Mouse (Mus musculus) liver, adult 2 months (tissue): ENCODE data around the gene P4htm. TPM values are rescaled to one million over a fixed set of nuclear protein-coding genes. Genes with fewer than 3 reads are reported as not detected.

Source experiments
- DNase-seq: peaks from one replicate; pipeline ENCODE4 v3.0.0-alpha.2; 2011; ENCODE audit warnings: low read depth, low spot score; ENCODE audit errors: extremely low read depth
- H3K27ac ChIP-seq: fragments of 200-500 bp; replicated peaks from 2 replicates; pipeline ENCODE4 v1.5.1; 2012; ENCODE audit warnings: low read depth, mild to moderate bottlenecking, control low read depth, inconsistent platforms, low read length; ENCODE audit not compliant: insufficient read depth
- H3K27me3 ChIP-seq: fragments of 200-500 bp; 2 replicates; pipeline ENCODE4 v1.6.1; 2012; ENCODE audit warnings: mild to moderate bottlenecking, moderate library complexity, low read length, inconsistent platforms; ENCODE audit not compliant: control insufficient read depth, insufficient read depth
- H3K36me3 ChIP-seq: fragments of 200-500 bp; 2 replicates; pipeline ENCODE4 v1.6.1; 2012; ENCODE audit warnings: low read length, inconsistent platforms; ENCODE audit not compliant: control insufficient read depth, insufficient read depth
- H3K4me1 ChIP-seq: fragments of 200-500 bp; 2 replicates; pipeline ENCODE4 v1.6.1; 2011; ENCODE audit warnings: low read length; ENCODE audit not compliant: control insufficient read depth, insufficient read depth
- H3K4me3 ChIP-seq: fragments of 200-500 bp; 2 replicates; pipeline ENCODE4 v1.5.1; 2011; ENCODE audit warnings: low read depth, mild to moderate bottlenecking, control low read depth, low read length, moderate library complexity; ENCODE audit not compliant: insufficient read depth
- H3K79me2 ChIP-seq: fragments of 200-500 bp; 2 replicates; pipeline ENCODE4 v1.6.1; 2012; ENCODE audit warnings: inconsistent platforms, mild to moderate bottlenecking, low read length, moderate library complexity; ENCODE audit not compliant: control insufficient read depth, insufficient read depth
- H3K9ac ChIP-seq: fragments of 200-500 bp; 2 replicates; pipeline ENCODE4 v1.6.1; 2012; ENCODE audit warnings: low read depth, mild to moderate bottlenecking, control low read depth, inconsistent platforms, low read length
- CTCF ChIP-seq: fragments of 200-500 bp; IDR thresholded peaks from 2 replicates; pipeline ENCODE4 v1.5.1; 2011; ENCODE audit warnings: low read depth, low read length, control low read depth
- POLR2A ChIP-seq: fragments of 200-500 bp; IDR thresholded peaks from 2 replicates; pipeline ENCODE4 v1.6.1; 2011; ENCODE audit warnings: low read length, control low read depth; ENCODE audit not compliant: insufficient read depth; ENCODE audit errors: extremely low read depth
- WGBS: fragments of 180-500 bp; shearing (Covaris S2); methylation state at CpG from one replicate; pipeline ENCODE4 v1.1.7; 2018; 5-methylcytosine and 5-hydroxymethylcytosine counted together
- polyA plus RNA-seq: library from polyadenylated mRNA; depleted of rRNA; stranded (reverse); fragments of >200 nt; gene quantifications from 2 replicates; pipeline ENCODE4 v1.2.3, GENCODE M21; 2012
- total RNA-seq: library from RNA; depleted of rRNA; stranded (reverse); fragments of >200 nt; gene quantifications from 2 replicates; pipeline ENCODE4 v1.2.3, GENCODE M21; 2014

P4htm gene
- total and polyA plus RNA-seq, 2 experiments = 0.09 to 0.46 TPM

DNA sequence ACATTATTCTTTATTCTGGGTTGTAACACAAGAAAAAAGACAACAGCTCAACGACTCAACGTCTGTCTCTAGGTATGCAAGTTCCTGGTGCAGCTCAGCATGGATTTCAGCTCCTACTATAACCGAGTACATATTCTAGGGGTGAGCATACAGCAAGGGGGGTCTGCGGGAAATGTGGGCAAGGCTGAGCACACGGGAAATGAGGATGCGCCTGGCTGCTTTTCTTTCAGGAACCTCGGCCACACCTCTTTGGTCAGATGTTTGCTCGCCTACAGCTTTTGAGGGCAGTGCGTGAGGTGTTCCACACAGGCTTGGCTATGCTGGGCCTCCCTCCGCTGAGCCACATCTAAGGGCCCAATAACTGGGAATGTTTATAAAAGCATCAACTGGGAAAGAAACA, 25.1 kb downstream of the P4htm start:
- Histone ChIP-seq H3K27ac (no peak overlapping the region), H3K4me3 (no peak overlapping the region), H3K36me3 (peaks cover 2% of the 10 kb centered on the region; the same call in 1 of the 2 replicates), H3K79me2 (no peaks in the 10 kb centered on the region), H3K27me3 (no peaks in the 10 kb centered on the region), H3K9ac (no peak overlapping the region), H3K4me1 (peaks cover 7% of the 10 kb centered on the region; the same call in 1 of the 2 replicates)
- TF ChIP-seq POLR2A (no peak), CTCF (no peak)
- no peak for DNase-seq
- 91% methylated on average over 10 of the region's 10 CpGs for WGBS

DNA sequence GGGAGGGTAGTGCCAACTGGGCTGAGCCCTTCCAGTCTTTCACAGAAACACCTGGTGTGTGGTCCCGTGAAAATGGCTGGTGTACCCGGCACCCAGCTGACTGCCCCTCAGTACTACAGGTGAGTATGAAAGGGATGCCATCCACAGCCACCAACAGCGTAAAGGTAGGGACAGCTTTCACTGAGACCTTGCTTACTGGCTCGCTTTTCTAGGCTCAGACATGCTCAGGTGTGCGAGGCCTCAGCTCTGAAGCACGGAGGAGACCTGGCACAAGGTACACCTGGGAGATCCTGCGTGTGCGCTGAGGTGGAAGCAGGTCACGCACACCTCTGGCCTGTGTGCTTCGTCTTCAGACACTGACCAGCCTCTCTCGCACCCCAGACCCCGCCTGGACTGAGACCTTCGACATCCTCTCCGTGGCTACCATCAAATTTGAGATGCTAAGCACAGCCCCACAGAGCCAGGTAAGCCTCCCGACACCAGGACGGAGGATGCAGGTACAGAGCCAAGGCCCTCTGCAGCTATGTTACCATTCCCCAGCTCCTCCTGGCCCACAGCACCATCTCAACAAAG, 26.0 kb downstream of the P4htm start:
- Histone ChIP-seq H3K79me2 (no peaks in the 10 kb centered on the region), H3K36me3 (peaks cover 2% of the 10 kb centered on the region; the same call in 1 of the 2 replicates), H3K4me1 (peaks cover 7% of the 10 kb centered on the region; the same call in 1 of the 2 replicates), H3K27ac (no peak overlapping the region), H3K9ac (no peak overlapping the region), H3K4me3 (no peak overlapping the region), H3K27me3 (no peaks in the 10 kb centered on the region)
- WGBS = 97% methylated on average over 16 of the region's 16 CpGs
- TF ChIP-seq CTCF = no peak
- no peak for TF ChIP-seq POLR2A
- no peak for DNase-seq

DNA sequence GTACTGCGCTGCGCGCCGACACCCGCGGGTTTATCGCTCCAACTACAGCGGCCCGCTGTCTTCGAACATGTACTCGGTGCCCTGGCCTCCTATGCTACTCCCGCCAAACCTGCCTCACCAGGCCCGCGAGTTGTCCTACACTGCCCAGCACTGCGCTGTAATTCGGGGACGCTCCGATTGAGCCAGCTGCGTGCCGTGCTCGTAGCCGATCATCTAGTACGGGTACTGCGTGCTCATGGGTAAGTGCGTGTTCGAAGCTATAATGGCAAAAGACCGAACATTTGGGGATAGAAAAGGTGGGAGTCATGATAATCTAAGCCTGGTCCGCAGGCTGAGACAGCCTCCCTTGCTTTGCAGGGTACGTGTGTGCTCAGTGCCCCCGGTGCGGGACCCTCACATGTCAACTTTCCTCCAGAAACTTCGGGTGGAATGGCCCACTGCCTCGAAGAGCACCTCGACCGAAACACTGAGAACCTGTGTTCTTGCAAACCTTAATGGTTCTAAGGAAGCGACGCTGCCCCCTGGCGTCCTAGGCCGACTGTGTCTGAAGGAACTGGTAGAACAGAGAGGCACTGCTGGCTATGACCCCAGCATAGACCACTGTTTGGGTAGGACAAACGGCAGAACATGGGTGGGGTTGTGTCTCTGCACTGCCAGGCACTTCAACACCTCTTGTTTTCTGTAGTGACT, 27.1 kb downstream of the P4htm start:
- Histone ChIP-seq H3K36me3 (peaks cover 2% of the 10 kb centered on the region; the same call in 1 of the 2 replicates), H3K27ac (no peak overlapping the region), H3K27me3 (no peaks in the 10 kb centered on the region), H3K79me2 (no peaks in the 10 kb centered on the region), H3K4me1 (peaks cover 12% of the 10 kb centered on the region), H3K9ac (peak overlapping the region; percentile 59), H3K4me3 (peak overlapping the region; percentile 77)
- WGBS = 2% methylated on average over 40 of the region's 40 CpGs
- peak; percentile 61 for DNase-seq
- TF ChIP-seq CTCF (peak; percentile 83), POLR2A (no peak)

DNA sequence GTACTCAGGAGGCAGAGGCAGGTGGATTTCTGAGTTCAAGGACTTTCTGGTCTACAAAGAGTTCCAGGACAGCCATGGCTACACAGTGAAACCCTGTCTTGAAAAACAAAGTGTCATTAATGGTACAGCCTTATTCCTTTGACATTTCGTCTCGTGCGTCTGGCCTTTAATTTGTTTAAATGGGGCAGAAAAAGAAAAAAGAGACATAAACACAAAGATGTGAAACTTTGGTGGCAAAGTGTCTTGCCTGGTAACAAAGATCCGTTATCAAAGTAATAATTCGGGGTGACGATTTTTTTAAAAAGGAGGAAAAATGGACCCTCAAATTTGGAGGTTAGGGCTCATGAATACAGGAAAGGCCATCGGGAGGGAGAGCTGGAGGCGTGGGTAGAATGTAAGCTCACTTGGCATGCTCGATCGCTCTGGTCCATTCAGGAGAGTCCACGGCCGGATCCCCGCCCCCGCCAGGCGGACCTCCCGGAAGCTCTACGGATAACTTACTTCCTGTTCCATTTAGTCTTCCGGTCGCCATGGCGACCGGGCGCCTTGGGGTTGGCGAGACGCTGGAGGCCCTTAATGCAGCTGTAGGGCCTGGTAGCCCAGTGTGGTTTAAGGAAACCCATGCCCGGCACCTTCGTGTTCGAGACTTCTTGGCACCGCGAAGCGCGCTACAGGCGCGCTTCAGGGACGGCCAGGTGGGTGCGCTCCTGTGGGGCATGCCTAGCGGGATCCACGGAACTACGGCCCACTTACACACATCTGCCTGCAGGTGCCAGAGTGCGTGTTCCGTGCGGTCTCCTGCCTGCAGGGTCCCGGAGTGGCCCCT, 27.9 kb downstream of the P4htm start, which contains the start of gene Dalrd3:
Gene Dalrd3 (plus strand): TSS at position 506 of the 826 bp plus-strand sequence.
- 5% methylated on average over 42 of the region's 42 CpGs for WGBS
- Histone ChIP-seq H3K27me3 (no peaks in the 10 kb centered on the region), H3K27ac (peak within 1 kb of the TSS; percentile 65), H3K4me1 (peaks cover 12% of the 10 kb centered on the region), H3K4me3 (peak within 1 kb of the TSS; percentile 77), H3K36me3 (peaks cover 2% of the 10 kb centered on the region; the same call in 1 of the 2 replicates), H3K9ac (peak within 1 kb of the TSS; percentile 59), H3K79me2 (no peaks in the 10 kb centered on the region)
- DNase-seq = peak; percentile 85
- TF ChIP-seq POLR2A (0 out of 2 replicates have a peak, but pooled peaks have one; percentile 37), CTCF (no peak)

DNA sequence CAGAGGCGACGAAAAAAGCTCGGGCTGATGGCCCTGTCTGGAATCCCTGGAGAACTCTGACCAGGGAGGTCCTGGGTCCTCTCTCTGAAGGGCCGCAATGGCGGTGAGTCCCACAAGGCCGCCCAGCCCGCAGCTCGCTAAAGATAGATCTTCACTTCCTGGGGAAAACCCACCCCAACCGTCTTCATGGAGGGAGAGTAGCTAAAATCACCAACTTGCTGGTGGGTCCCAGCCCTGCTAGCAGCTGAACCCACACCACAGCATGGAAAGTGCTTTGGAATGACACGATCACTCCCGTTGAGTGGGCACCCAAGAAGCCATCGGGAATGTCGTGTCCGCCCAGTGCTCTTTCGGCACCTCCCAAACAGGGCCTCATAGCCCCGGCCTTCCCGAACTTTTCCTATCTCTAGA, 29.0 kb downstream of the P4htm start:
- peak overlapping the region; percentile 65 for H3K27ac ChIP-seq
- 0 out of 2 replicates have a peak overlapping the region, but pooled peaks have one; percentile 7 for H3K9ac ChIP-seq
- no peaks in the 10 kb centered on the region for H3K27me3 ChIP-seq
- TF ChIP-seq CTCF = no peak
- no peak for TF ChIP-seq POLR2A
- H3K36me3 ChIP-seq = peaks cover 2% of the 10 kb centered on the region; the same call in 1 of the 2 replicates
- DNase-seq = no peak
- peaks cover 12% of the 10 kb centered on the region for H3K4me1 ChIP-seq
- H3K4me3 ChIP-seq = no peak overlapping the region
- WGBS = 50% methylated on average over 17 of the region's 17 CpGs
- H3K79me2 ChIP-seq = no peaks in the 10 kb centered on the region
